Mouse (Mus musculus) liver, postnatal 0 days (tissue): Measurements from ENCODE around the gene Senp3.
A peak's percentile ranks its signal among the peaks of the same experiment; 100 is the strongest.

Experiments used
- CTCF ChIP-seq: sonication (generic); IDR thresholded peaks from 2 replicates; pipeline ENCODE4 v1.5.1; 2016; ENCODE audit warnings: antibody characterized with exemption, low read depth
- EP300 ChIP-seq: IDR thresholded peaks from 2 replicates; pipeline ENCODE4 v1.6.1; 2016; ENCODE audit warnings: antibody characterized with exemption, low read depth, mild to moderate bottlenecking

GRCm38 (mm10) chr11:69632284-69633089, 49.4 kb downstream of the Senp3 start, which contains the start of gene Fxr2:
- TF ChIP-seq CTCF (peak; percentile 98), EP300 (no peak)
